Mouse (Mus musculus) cortical plate, adult 2 months (tissue): ENCODE measurements around the gene Epop.

Source experiments
- CTCF ChIP-seq: fragments of 200-500 bp; IDR thresholded peaks from 2 replicates; pipeline ENCODE4 v1.5.1; 2011; ENCODE audit warnings: mild to moderate bottlenecking, control low read depth, low read length; ENCODE audit not compliant: insufficient read depth; ENCODE audit errors: extremely low read depth
- POLR2A ChIP-seq: fragments of 200-500 bp; IDR thresholded peaks from 2 replicates; pipeline ENCODE4 v1.6.1; 2011; ENCODE audit warnings: mild to moderate bottlenecking, low read length, control low read depth; ENCODE audit not compliant: insufficient read depth; ENCODE audit errors: extremely low read depth

DNA sequence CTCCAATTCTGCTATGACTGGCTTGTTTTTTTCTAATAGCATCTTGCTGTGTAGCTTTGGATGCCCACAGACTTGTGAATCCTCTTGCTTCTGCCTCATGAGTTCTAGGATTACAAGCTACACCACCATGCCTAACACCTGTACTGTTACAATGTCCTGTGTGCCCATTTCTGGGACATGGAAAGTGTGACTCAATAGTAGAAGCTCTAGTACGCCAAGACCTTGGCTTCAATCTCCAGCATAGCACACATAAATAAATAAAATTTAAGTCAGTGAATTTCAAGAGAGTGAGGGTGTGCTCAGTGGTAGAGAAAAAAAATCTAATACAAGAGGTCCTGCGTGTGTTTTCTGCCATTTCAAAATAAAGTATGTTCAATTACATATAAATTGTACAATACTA lies 24.7 kb upstream of the Epop start:
- TF ChIP-seq CTCF (no peak), POLR2A (no peak)
